Mouse (Mus musculus): ENCODE measurements at regions not wholly inside any gene's neighbourhood (a gene's known extent, or its start where the extent isn't known, plus 50 kb on each side); places are given as distances from the start of the nearest gene placed in this dataset.

GRCm38 (mm10) chr19:54783729-54784128 lies 343.3 kb downstream of the Gpam start:
- no peak for DNase-seq

DNA sequence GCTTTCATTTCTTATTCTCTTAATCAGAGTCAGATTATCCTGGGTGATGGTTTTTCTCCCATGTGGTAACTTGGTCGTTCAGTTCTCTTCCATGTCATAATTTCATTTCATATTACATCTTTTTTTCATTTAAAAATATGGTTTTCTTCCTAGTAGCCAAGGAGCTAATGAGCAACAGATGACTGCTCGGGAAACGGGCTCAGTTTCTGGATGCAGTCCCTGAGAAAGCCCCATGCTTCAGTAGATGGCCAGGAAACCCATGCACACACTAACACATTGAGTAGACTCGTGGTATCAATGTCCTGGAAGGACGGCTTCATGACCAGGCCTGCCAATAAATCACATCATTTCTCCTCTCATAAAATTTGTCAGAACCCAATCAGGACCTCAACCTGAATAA lies 369.3 kb downstream of the Gpam start:
- no peak for DNase-seq

- peak; percentile 8 for DNase-seq
Observed at GRCm38 (mm10) chr19:54756681-54757257, 370.3 kb downstream of the Gpam start.

GRCm38 (mm10) chr19:54755451-54755850 lies 371.6 kb downstream of the Gpam start:
- DNase-seq: no peak

GRCm38 (mm10) chr19:54733938-54734337 lies 393.1 kb downstream of the Gpam start:
- no peak for DNase-seq

GRCm38 (mm10) chr19:54731749-54732148 lies 395.3 kb downstream of the Gpam start:
- no peak for DNase-seq

DNA sequence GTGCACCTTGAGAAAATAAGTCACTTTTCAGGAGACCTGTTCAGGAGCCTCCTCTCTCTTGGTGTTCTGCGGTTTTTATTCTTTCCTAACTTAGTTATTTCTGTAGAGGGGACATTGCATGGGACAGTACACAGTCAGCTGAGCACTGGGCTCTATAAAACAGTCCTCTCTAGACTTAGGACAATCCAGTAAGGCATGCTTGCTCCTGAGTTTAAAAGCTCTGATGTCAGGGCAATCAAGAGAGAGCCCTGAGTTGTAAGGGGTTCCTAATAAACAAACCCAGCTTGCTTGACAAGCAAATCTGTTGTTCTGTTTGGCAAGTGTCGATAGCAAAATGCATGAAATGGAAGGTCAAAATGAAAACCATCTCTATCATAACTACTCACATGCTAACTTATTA lies 395.7 kb downstream of the Gpam start:
- DNase-seq: no peak

DNA sequence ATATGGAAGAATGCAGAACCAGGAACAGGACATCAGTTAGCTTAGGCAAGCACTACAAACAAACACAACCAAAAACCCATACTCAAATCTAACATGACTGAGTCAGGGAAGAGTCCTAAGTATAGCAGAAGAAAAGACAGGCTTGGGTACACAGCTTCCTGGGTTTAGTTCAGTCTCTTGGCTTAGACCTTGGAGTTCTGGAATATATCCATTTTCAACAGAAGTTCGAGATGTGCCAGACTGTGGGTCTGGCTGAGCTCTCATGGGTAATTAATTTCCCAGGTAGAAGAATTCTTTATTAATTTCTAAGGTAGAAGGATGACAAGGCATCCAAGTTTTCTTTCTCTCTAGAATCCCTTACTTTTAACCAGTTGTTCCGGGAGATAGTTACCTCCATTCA lies 396.2 kb downstream of the Gpam start:
- no peak for DNase-seq

GRCm38 (mm10) chr19:54730296-54730695 lies 396.7 kb downstream of the Gpam start:
- DNase-seq: no peak

DNA sequence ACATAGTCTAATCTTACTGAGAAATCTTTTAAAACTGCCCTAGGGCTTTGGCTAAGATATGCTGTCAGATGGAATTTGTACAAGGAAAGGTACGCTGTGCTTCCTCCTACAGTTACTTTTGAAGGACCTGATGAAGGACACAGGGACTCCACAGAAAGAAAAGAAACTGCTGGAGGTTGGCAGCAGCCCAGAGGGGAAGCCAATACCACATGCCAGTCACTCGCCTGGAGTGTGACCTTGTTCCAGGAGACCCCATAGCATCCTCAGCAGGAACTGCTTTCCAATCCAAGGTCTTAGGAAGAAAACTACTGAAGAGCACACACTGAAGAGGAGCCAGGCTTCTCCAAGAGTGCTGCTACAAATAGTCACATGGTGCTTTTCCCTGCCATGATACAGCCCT lies 404.9 kb downstream of the Gpam start:
- DNase-seq: no peak

DNA sequence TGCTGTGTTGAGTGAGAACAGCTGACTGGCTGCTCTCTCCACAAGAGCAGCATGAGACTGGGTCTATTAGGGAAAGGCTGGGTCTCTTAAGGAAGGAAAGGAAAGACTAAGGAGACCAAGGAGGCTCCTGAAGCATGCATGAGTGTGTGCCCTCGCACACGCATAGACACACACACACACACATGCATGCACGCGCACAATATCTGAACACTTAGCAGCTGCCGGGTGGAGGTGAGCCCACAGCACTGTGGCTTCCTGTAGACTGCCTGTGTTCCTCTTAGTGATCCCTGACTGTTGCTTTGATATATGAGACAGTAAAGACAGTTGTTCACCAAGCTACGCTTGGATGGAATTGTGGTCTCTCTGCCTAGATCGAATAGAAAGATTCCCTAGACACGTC lies 429.6 kb downstream of the Gpam start:
- DNase-seq: no peak

GRCm38 (mm10) chr19:54693714-54694113 lies 433.3 kb downstream of the Gpam start:
- DNase-seq: no peak

- DNase-seq: no peak
Observed at GRCm38 (mm10) chr19:54693094-54693493, 433.9 kb downstream of the Gpam start.

GRCm38 (mm10) chr19:54691861-54692260 lies 435.2 kb downstream of the Gpam start:
- DNase-seq: no peak

DNA sequence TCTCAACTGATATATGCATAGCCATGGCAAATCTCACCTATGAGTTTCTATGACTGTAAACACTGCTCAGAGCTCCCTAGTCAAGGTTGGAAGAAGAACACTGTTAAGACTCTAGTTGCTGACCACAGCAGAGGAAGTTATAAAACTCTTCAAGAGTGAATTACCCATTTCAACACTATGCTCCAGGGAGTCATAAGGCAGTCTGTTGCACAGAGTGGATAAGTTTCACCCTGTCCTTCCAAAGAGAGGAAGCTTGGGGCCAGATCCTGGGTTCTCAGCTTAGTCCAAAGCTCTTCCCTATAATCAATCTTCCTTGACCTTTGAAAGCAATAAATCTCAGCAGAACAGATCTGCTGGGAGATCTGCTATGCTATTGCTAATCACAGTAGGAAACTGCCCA lies 438.4 kb downstream of the Gpam start:
- DNase-seq: no peak

- DNase-seq: no peak
Observed at GRCm38 (mm10) chr19:54685147-54685546, 441.9 kb downstream of the Gpam start.

Measured in adrenal gland, postnatal 25 days (tissue).